Mouse (Mus musculus): ENCODE measurements around the gene Bsnd. TPM values are rescaled to one million over a fixed set of nuclear protein-coding genes. Genes with fewer than 3 reads are reported as not detected.

The Bsnd gene
- polyA plus RNA-seq, 1 experiment from 2014 or later, result not detected

DNA sequence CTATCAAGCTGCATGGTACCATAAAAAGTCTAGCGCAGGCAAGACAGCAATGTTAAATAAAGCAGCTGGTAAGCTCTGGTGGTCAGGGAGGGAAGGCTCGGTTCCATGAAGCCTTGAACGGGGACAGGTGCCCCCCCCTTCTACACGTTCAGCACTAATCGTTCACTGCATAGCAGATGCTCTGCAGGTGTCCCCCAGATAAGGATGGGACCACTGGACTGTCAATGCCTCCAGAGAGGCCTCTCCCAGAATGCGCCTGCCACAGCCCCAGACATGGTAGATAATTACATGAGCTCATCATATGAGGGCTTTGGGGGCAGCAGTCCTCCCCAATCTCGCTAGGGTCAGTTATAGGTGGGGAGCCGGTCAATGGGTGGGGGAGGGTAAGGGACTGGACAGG lies 42.8 kb downstream of the Bsnd start:
- H3K4me2 ChIP-seq, result peak overlapping the region; percentile 24
- WGBS, result 60% methylated on average over 8 of the region's 8 CpGs
- peak; percentile 93 for ATAC-seq (replicated peaks; ENCODE audit: low FRiP score)

DNA sequence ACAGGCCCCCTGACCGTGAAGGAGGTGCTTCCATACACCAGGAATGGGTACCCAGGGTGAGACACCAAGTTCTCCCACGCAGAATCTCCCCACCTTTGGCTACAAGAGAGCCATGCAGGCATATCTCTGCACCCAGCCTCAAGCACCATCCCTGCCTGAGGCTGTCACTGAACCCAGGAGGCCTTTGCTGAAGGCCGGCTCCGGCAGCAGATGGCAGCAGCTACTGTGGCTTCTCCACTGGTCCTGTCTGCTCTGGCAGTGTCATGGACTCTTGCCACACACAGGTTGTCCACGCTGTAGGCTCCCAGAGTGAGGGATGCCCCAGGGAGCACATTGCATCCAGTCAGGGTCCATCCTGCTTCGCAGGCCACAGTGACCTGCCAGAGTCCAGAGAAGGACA lies 48.9 kb downstream of the Bsnd start:
- H3K4me2 ChIP-seq, result no peak overlapping the region
- H3K9me3 ChIP-seq (ENCODE audit: control insufficient read depth, low read length), result no peaks in the 10 kb centered on the region
- peaks cover 22% of the 10 kb centered on the region for H3K36me3 ChIP-seq (ENCODE audit: control insufficient read depth, insufficient read depth, low read length)
- DNase-seq (ENCODE audit: low spot score) (no peak), ATAC-seq (replicated peaks; ENCODE audit: low FRiP score) (no peak)
- no peaks in the 10 kb centered on the region for H3K27me3 ChIP-seq (replicated peaks; ENCODE audit: control insufficient read depth, insufficient read depth, low read length)
- no peak overlapping the region for H3K9ac ChIP-seq (ENCODE audit: low read depth, low read length)
- H3K4me1 ChIP-seq (replicated peaks; ENCODE audit: control insufficient read depth, insufficient read depth, low read length), result no peaks in the 10 kb centered on the region
- WGBS, result 78% methylated on average over 6 of the region's 6 CpGs
- no peak overlapping the region for H3K4me3 ChIP-seq (ENCODE audit: low read depth, low read length)
- H3K27ac ChIP-seq (ENCODE audit: low read depth, low read length), result no peak overlapping the region

More for the DNA sequence above, 42.8 kb downstream of the Bsnd start:
- no peak for DNase-seq (ENCODE audit: low spot score)
- Histone ChIP-seq H3K9me3 (ENCODE audit: control insufficient read depth, low read length) (no peaks in the 10 kb centered on the region), H3K4me3 (ENCODE audit: low read depth, low read length) (no peak overlapping the region), H3K27me3 (replicated peaks; ENCODE audit: control insufficient read depth, insufficient read depth, low read length) (no peaks in the 10 kb centered on the region), H3K9ac (ENCODE audit: low read depth, low read length) (no peak overlapping the region; the same call in 1 of the 2 replicates), H3K36me3 (ENCODE audit: control insufficient read depth, insufficient read depth, low read length) (no peaks in the 10 kb centered on the region), H3K27ac (ENCODE audit: low read depth, low read length) (peak overlapping the region; percentile 5; the same call in 1 of the 2 replicates), H3K4me1 (replicated peaks; ENCODE audit: control insufficient read depth, insufficient read depth, low read length) (peaks cover 7% of the 10 kb centered on the region)

DNA sequence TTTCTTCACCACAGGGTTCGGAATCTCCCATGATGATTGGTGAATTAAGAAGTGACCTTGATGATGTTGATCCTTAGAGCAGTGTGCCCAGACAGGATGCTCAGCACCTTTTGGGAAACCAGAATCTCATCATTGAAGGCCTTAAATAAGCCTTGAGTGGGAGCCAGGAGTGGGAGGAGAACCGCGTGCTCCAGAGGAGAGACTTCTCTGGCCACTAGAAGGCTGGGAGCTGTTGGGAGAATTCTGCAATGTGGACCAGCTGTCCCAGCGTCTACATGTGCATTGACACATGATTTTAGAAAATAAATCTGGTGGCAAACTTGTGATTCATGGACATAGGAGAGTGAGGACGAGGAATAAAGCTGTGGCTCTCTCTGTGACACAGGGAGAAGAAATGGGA lies 53.3 kb downstream of the Bsnd start:
- H3K27me3 ChIP-seq (replicated peaks; ENCODE audit: control insufficient read depth, insufficient read depth, low read length), result no peaks in the 10 kb centered on the region
- no peak overlapping the region for H3K4me2 ChIP-seq
- no peak overlapping the region for H3K9ac ChIP-seq (ENCODE audit: low read depth, low read length)
- WGBS, result 95% methylated on average over 5 of the region's 5 CpGs
- no peak overlapping the region for H3K27ac ChIP-seq (ENCODE audit: low read depth, low read length)
- H3K36me3 ChIP-seq (ENCODE audit: control insufficient read depth, insufficient read depth, low read length), result peaks cover 44% of the 10 kb centered on the region
- no peaks in the 10 kb centered on the region for H3K9me3 ChIP-seq (ENCODE audit: control insufficient read depth, low read length)
- ATAC-seq (replicated peaks; ENCODE audit: low FRiP score), result no peak
- DNase-seq (ENCODE audit: low spot score), result no peak
- H3K4me1 ChIP-seq (replicated peaks; ENCODE audit: control insufficient read depth, insufficient read depth, low read length), result no peaks in the 10 kb centered on the region
- no peak overlapping the region for H3K4me3 ChIP-seq (ENCODE audit: low read depth, low read length)

DNA sequence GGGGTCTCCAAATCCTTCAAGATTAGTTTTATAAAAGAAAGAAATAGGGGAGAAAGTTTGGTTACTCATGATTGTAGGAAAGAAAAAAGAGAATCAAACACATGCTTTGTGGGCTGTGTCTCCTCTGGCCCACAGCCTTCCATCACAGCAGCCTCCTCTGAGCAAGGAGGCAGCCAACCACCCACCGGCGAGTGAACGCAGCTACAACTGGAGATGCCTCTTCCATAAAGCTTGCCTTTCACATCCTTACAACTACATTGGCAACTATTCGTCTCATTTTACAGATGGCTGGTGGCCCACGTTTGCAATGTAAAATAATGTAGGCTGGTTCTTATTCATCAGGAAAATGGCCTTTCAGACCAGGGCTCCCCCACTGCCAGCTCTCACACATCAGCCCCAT lies 54.9 kb downstream of the Bsnd start:
- no peak overlapping the region for H3K4me3 ChIP-seq (ENCODE audit: low read depth, low read length)
- H3K4me2 ChIP-seq, result no peak overlapping the region
- DNase-seq (ENCODE audit: low spot score) (no peak), ATAC-seq (replicated peaks; ENCODE audit: low FRiP score) (no peak)
- no peaks in the 10 kb centered on the region for H3K4me1 ChIP-seq (replicated peaks; ENCODE audit: control insufficient read depth, insufficient read depth, low read length)
- no peaks in the 10 kb centered on the region for H3K9me3 ChIP-seq (ENCODE audit: control insufficient read depth, low read length)
- H3K9ac ChIP-seq (ENCODE audit: low read depth, low read length), result no peak overlapping the region
- no peaks in the 10 kb centered on the region for H3K27me3 ChIP-seq (replicated peaks; ENCODE audit: control insufficient read depth, insufficient read depth, low read length)
- no peak overlapping the region for H3K27ac ChIP-seq (ENCODE audit: low read depth, low read length)
- peaks cover 36% of the 10 kb centered on the region for H3K36me3 ChIP-seq (ENCODE audit: control insufficient read depth, insufficient read depth, low read length)
- WGBS, result 91% methylated on average over 5 of the region's 5 CpGs

DNA sequence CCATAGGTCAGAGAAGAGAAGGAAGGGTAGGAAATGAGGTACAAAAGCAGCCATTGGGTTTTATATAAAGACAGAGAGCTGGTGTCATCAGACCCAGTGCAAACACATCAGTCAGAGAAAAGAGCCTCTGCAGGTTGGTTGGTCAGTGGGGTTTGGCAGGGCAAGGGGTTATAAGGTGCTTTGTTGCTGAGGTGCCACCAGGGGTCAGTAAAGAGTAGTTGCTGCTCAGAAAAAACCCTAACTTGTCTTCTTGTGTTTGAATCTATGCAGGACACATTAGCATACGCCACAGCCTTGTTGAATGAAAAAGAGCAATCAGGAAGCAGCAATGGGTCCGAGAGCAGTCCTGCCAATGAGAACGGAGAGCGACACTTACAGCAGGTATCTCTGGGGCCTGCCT lies 55.6 kb downstream of the Bsnd start:
- no peak overlapping the region for H3K9ac ChIP-seq (ENCODE audit: low read depth, low read length)
- H3K4me3 ChIP-seq (ENCODE audit: low read depth, low read length), result no peak overlapping the region
- 68% methylated on average over 4 of the region's 4 CpGs for WGBS
- H3K27ac ChIP-seq (ENCODE audit: low read depth, low read length), result no peak overlapping the region
- H3K4me2 ChIP-seq, result no peak overlapping the region
- no peaks in the 10 kb centered on the region for H3K27me3 ChIP-seq (replicated peaks; ENCODE audit: control insufficient read depth, insufficient read depth, low read length)
- no peak for DNase-seq (ENCODE audit: low spot score)
- H3K36me3 ChIP-seq (ENCODE audit: control insufficient read depth, insufficient read depth, low read length), result peaks cover 36% of the 10 kb centered on the region
- no peaks in the 10 kb centered on the region for H3K4me1 ChIP-seq (replicated peaks; ENCODE audit: control insufficient read depth, insufficient read depth, low read length)
- no peaks in the 10 kb centered on the region for H3K9me3 ChIP-seq (ENCODE audit: control insufficient read depth, low read length)
- ATAC-seq (replicated peaks; ENCODE audit: low FRiP score), result no peak

DNA sequence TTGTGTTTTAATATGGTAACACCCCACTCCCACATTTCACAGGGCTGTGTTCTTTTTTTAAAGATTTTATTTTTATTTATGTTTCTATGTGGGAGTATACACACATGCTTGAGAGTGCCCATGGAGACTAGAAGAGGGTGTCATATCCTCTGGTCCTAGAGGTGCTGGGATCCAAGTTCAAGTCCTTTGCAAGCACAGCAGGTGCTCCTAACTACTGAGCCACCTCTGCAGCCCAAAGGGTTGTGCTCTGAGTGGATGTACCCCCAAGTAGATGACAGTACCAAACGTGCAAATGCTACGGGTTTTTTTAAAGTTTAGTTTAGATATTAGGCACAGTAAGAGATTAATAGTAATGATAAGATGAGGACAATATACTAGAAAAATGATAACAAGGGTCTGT lies 56.7 kb downstream of the Bsnd start:
- Histone ChIP-seq H3K9ac (ENCODE audit: low read depth, low read length) (no peak overlapping the region), H3K4me3 (ENCODE audit: low read depth, low read length) (no peak overlapping the region), H3K27me3 (replicated peaks; ENCODE audit: control insufficient read depth, insufficient read depth, low read length) (no peaks in the 10 kb centered on the region), H3K4me1 (replicated peaks; ENCODE audit: control insufficient read depth, insufficient read depth, low read length) (no peaks in the 10 kb centered on the region), H3K27ac (ENCODE audit: low read depth, low read length) (no peak overlapping the region), H3K4me2 (no peak overlapping the region), H3K9me3 (ENCODE audit: control insufficient read depth, low read length) (no peaks in the 10 kb centered on the region), H3K36me3 (ENCODE audit: control insufficient read depth, insufficient read depth, low read length) (peaks cover 44% of the 10 kb centered on the region)
- DNase-seq (ENCODE audit: low spot score) (no peak), ATAC-seq (replicated peaks; ENCODE audit: low FRiP score) (no peak)
- WGBS, result 90% methylated on average over 2 of the region's 2 CpGs

Other genes starting within 250 kb of the Bsnd start
- gene Usp24, start 176.1 kb downstream of the Bsnd start, polyA plus RNA-seq (2014; fragmentation: Nextera tagmentation; extraction: Ambion mirVana), result 12.6 and 15.1 TPM in 2 replicates
- 71.5 and 75.4 TPM in 2 replicates for gene Pcsk9, start 28.0 kb downstream of the Bsnd start, polyA plus RNA-seq (2014; fragmentation: Nextera tagmentation; extraction: Ambion mirVana)
- gene Dhcr24, start 68.8 kb upstream of the Bsnd start, polyA plus RNA-seq (2014; fragmentation: Nextera tagmentation; extraction: Ambion mirVana), result 22.9 and 23.0 TPM in 2 replicates
- gene Lexm, start 125.0 kb upstream of the Bsnd start, polyA plus RNA-seq (2014; fragmentation: Nextera tagmentation; extraction: Ambion mirVana), result 0.30 and 0.52 TPM in 2 replicates
- gene Ttc22, start 130.1 kb upstream of the Bsnd start, polyA plus RNA-seq (2014; fragmentation: Nextera tagmentation; extraction: Ambion mirVana), result 0.12 TPM in 2 replicates
- 11.5 and 11.7 TPM in 2 replicates for gene Pars2, start 158.8 kb upstream of the Bsnd start, polyA plus RNA-seq (2014; fragmentation: Nextera tagmentation; extraction: Ambion mirVana)
- gene Ttc4, start 186.7 kb upstream of the Bsnd start, polyA plus RNA-seq (2014; fragmentation: Nextera tagmentation; extraction: Ambion mirVana), result 72.3 and 74.8 TPM in 2 replicates
- 0.22 TPM in 2 replicates for gene Mroh7, start 238.6 kb upstream of the Bsnd start, polyA plus RNA-seq (2014; fragmentation: Nextera tagmentation; extraction: Ambion mirVana)
- 0.11 TPM in 1 of 2 replicates, not detected in the other for gene Fam151a, start 241.6 kb upstream of the Bsnd start, polyA plus RNA-seq (2014; fragmentation: Nextera tagmentation; extraction: Ambion mirVana)

All from liver, embryonic 11.5 days (tissue).